Mouse (Mus musculus): Measurements from ENCODE around the gene Arpc1b. TPM values are rescaled to one million over a fixed set of nuclear protein-coding genes. Genes with fewer than 3 reads are reported as not detected.

Arpc1b gene
- polyA plus RNA-seq (2012; rRNA removed) = 78.0 and 125 TPM in 2 replicates

GRCm38 (mm10) chr5:145114071-145114605 is at the start of gene Arpc1b:
TSS of gene Arpc1b (plus strand) at chr5:145114215.

GRCm38 (mm10) chr5:145083632-145084451 is 30.2 kb upstream of the Arpc1b start, which contains the start of the genes Arpc1a and Kpna7:
TSS of gene Arpc1a (plus strand) at chr5:145083830.
TSS of gene Kpna7 (minus strand) at chr5:145084030.

GRCm38 (mm10) chr5:145139571-145140519 is 25.8 kb downstream of the Arpc1b start, which contains the start of the genes Pdap1 and Bud31:
TSS of gene Pdap1 (minus strand) at chr5:145140238.
TSS of gene Bud31 (plus strand) at chr5:145140362.

GRCm38 (mm10) chr5:145166536-145167305 is 52.7 kb downstream of the Arpc1b start, which contains the start of the genes Ptcd1 and Cpsf4:
TSS of gene Ptcd1 (minus strand) at chr5:145167108.
TSS of gene Cpsf4 (plus strand) at chr5:145167213.

Other genes starting within 250 kb of the Arpc1b start
- 41.3 and 45.5 TPM in 2 replicates for gene Smurf1, start 148.4 kb upstream of the Arpc1b start, polyA plus RNA-seq (2012; rRNA removed)
- gene Gm4871, start 81.5 kb upstream of the Arpc1b start, polyA plus RNA-seq (2012; rRNA removed) = not detected in 2 replicates
- not detected in 2 replicates for gene 1700018F24Rik, start 71.2 kb upstream of the Arpc1b start, polyA plus RNA-seq (2012; rRNA removed)
- gene Arpc1a, start 30.4 kb upstream of the Arpc1b start, polyA plus RNA-seq (2012; rRNA removed) = 219 and 224 TPM in 2 replicates
- 0.04 TPM in 1 of 2 replicates, not detected in the other for gene Kpna7, start 30.2 kb upstream of the Arpc1b start, polyA plus RNA-seq (2012; rRNA removed)
- gene Pdap1, start 26.0 kb downstream of the Arpc1b start, polyA plus RNA-seq (2012; rRNA removed) = 136 and 142 TPM in 2 replicates
- 164 and 179 TPM in 2 replicates for gene Bud31, start 26.1 kb downstream of the Arpc1b start, polyA plus RNA-seq (2012; rRNA removed)
- 18.6 TPM in 2 replicates for gene Ptcd1, start 52.9 kb downstream of the Arpc1b start, polyA plus RNA-seq (2012; rRNA removed)
- gene Cpsf4, start 53.0 kb downstream of the Arpc1b start, polyA plus RNA-seq (2012; rRNA removed) = 81.8 and 87.1 TPM in 2 replicates
- gene Atp5j2, start 77.8 kb downstream of the Arpc1b start, polyA plus RNA-seq (2012; rRNA removed) = 341 and 365 TPM in 2 replicates
- 7.0 and 7.2 TPM in 2 replicates for gene Zkscan14, start 87.7 kb downstream of the Arpc1b start, polyA plus RNA-seq (2012; rRNA removed)
- gene Zkscan5, start 90.3 kb downstream of the Arpc1b start, polyA plus RNA-seq (2012; rRNA removed) = 10.1 and 10.4 TPM in 2 replicates
- gene Zfp655, start 117.5 kb downstream of the Arpc1b start, polyA plus RNA-seq (2012; rRNA removed) = 20.8 and 21.5 TPM in 2 replicates
- 19.0 and 20.9 TPM in 2 replicates for gene Zscan25, start 166.3 kb downstream of the Arpc1b start, polyA plus RNA-seq (2012; rRNA removed)
- gene Cyp3a57, start 231.1 kb downstream of the Arpc1b start, polyA plus RNA-seq (2012; rRNA removed) = not detected in 2 replicates